Mouse (Mus musculus): Measurements from ENCODE around the gene BC035044.
A peak's percentile ranks its signal among the peaks of the same experiment; 100 is the strongest.
"Not testable (repeated sequence)": the region's sequence is repeated elsewhere in the genome, so short reads cannot be mapped to it uniquely, and the experiment has no call there.

Gene BC035044

GRCm38 (mm10) chr6:128826781-128827180, 64.1 kb downstream of the BC035044 start:
- no peak for DNase-seq

GRCm38 (mm10) chr6:128826132-128826531, 64.8 kb downstream of the BC035044 start, which contains the start of the genes Gm44511 and Klrb1b:
Gene Gm44511, minus strand, starts transcription at chr6:128826315.
Gene Klrb1b, minus strand, starts transcription at chr6:128826331.
- peak; percentile 35 to 43 for DNase-seq

GRCm38 (mm10) chr6:128818083-128818802, 72.7 kb downstream of the BC035044 start:
- DNase-seq, result no peak

- DNase-seq, result peak; percentile 37 to 61
These were observed 82.4 kb downstream of the BC035044 start for GRCm38 (mm10) chr6:128808532-128808931.

GRCm38 (mm10) chr6:128807021-128807420, 83.9 kb downstream of the BC035044 start:
- no peak for DNase-seq

GRCm38 (mm10) chr6:128804823-128805640, 85.9 kb downstream of the BC035044 start:
- peak; percentile 57 to 76 for DNase-seq

- peak; percentile 95 to 96 for DNase-seq
These were observed 87.7 kb downstream of the BC035044 start for GRCm38 (mm10) chr6:128802999-128803857.

GRCm38 (mm10) chr6:128802557-128802956, 88.4 kb downstream of the BC035044 start:
- no peak for DNase-seq

GRCm38 (mm10) chr6:128800696-128801095, 90.2 kb downstream of the BC035044 start:
- DNase-seq, result not testable (repeated sequence)

GRCm38 (mm10) chr6:128799896-128800270, 91.0 kb downstream of the BC035044 start:
- no peak for DNase-seq

- peak; percentile 87 to 90 for DNase-seq
These were observed 91.6 kb downstream of the BC035044 start for GRCm38 (mm10) chr6:128799144-128799895.

Data from lung, postnatal 4 days (tissue).